Mouse (Mus musculus): ENCODE data around the gene Spata20. TPM values are rescaled to one million over a fixed set of nuclear protein-coding genes. Genes with fewer than 3 reads are reported as not detected.

Spata20 gene
- total RNA-seq, 1 experiment = 0.71 TPM

- TF ChIP-seq ZNF384 (IDR thresholded peaks at IDR 0.05; ENCODE audit: low read depth, low read length) = no peak
- no peak for TF ChIP-seq ZC3H11A (IDR thresholded peaks at IDR 0.05; ENCODE audit: borderline replicate concordance, low read depth, low read length)
- TF ChIP-seq MAFK (IDR thresholded peaks at IDR 0.05; ENCODE audit: insufficient read depth, low read depth, low read length) = no peak
- TF ChIP-seq CHD2 (IDR thresholded peaks at IDR 0.05; ENCODE audit: low read depth, low read length) = no peak
- TF ChIP-seq HCFC1 (IDR thresholded peaks at IDR 0.05; ENCODE audit: borderline replicate concordance, insufficient read depth, low read length) = no peak
- H3K9me3 ChIP-seq (ENCODE audit: control insufficient read depth, insufficient read depth, low read depth, low read length) = no peaks in the 10 kb centered on the region
- peaks cover 2 to 22% of the 10 kb centered on the region in 2 experiments; a peak in 2 of 4 replicates for H3K4me1 ChIP-seq (ENCODE audit: control insufficient read depth in 2 of 2, insufficient read depth in 2 of 2, low read length in 2 of 2, poor library complexity in 1 of 2)
- in situ Hi-C loops (cut with MboI; ENCODE audit: low sequenced_read_pairs in 2 of 2, unreplicated experiment in 2 of 2) = loop anchor here in 1 of 2 experiments (10.0 kb wide), 1 partner anchor 361 kb away; no protein-coding TSS in a partner anchor
- H3K4me3 ChIP-seq (ENCODE audit: insufficient read depth in 1 of 2, low read depth in 1 of 2, low read length in 2 of 2, poor library complexity in 1 of 2, severe bottlenecking in 1 of 2) = no peak overlapping the region
- no peaks in the 10 kb centered on the region for H3K36me3 ChIP-seq (ENCODE audit: control insufficient read depth, insufficient read depth, low read length, poor library complexity, severe bottlenecking)
- H3K27ac ChIP-seq (ENCODE audit: insufficient read depth, low read depth, low read length, poor library complexity, severe bottlenecking) = no peak overlapping the region
- H3K9ac ChIP-seq (ENCODE audit: insufficient read depth, low read depth, low read length, poor library complexity, severe bottlenecking) = no peak overlapping the region
- no peak for DNase-seq (ENCODE audit: low read depth, low spot score)
Observed at GRCm38 (mm10) chr11:94495415-94495814, 9.4 kb upstream of the Spata20 start.

- in situ Hi-C loops (cut with MboI; ENCODE audit: low sequenced_read_pairs in 2 of 2, unreplicated experiment in 2 of 2) = loop anchor here in 1 of 2 experiments (10.0 kb wide), 1 partner anchor 357 kb away; no protein-coding TSS in a partner anchor
- Histone ChIP-seq H3K4me1 (ENCODE audit: control insufficient read depth in 2 of 2, insufficient read depth in 2 of 2, low read length in 2 of 2, poor library complexity in 1 of 2) (peaks cover 0 to 6% of the 10 kb centered on the region in 2 experiments; a peak in 1 of 4 replicates), H3K9me3 (ENCODE audit: control insufficient read depth, insufficient read depth, low read depth, low read length) (no peaks in the 10 kb centered on the region), H3K4me3 (ENCODE audit: insufficient read depth in 1 of 2, low read depth in 1 of 2, low read length in 2 of 2, poor library complexity in 1 of 2, severe bottlenecking in 1 of 2) (peak overlapping the region; percentile 81; a peak in 2 of 4 replicates), H3K9ac (ENCODE audit: insufficient read depth, low read depth, low read length, poor library complexity, severe bottlenecking) (peak overlapping the region; percentile 72), H3K36me3 (ENCODE audit: control insufficient read depth, insufficient read depth, low read length, poor library complexity, severe bottlenecking) (no peaks in the 10 kb centered on the region), H3K27ac (ENCODE audit: insufficient read depth, low read depth, low read length, poor library complexity, severe bottlenecking) (no peak overlapping the region)
- no peak for DNase-seq (ENCODE audit: low read depth, low spot score)
- TF ChIP-seq CHD2 (IDR thresholded peaks at IDR 0.05; ENCODE audit: low read depth, low read length) (no peak), ZNF384 (IDR thresholded peaks at IDR 0.05; ENCODE audit: low read depth, low read length) (no peak), ZC3H11A (IDR thresholded peaks at IDR 0.05; ENCODE audit: borderline replicate concordance, low read depth, low read length) (no peak), MAFK (IDR thresholded peaks at IDR 0.05; ENCODE audit: insufficient read depth, low read depth, low read length) (no peak), HCFC1 (IDR thresholded peaks at IDR 0.05; ENCODE audit: borderline replicate concordance, insufficient read depth, low read length) (no peak)
Observed at GRCm38 (mm10) chr11:94491749-94492099, 5.7 kb upstream of the Spata20 start.

GRCm38 (mm10) chr11:94491035-94491748 lies 5.2 kb upstream of the Spata20 start:
- no peaks in the 10 kb centered on the region for H3K9me3 ChIP-seq (ENCODE audit: control insufficient read depth, insufficient read depth, low read depth, low read length)
- no peak for DNase-seq (ENCODE audit: low read depth, low spot score)
- in situ Hi-C loops (cut with MboI; ENCODE audit: low sequenced_read_pairs in 2 of 2, unreplicated experiment in 2 of 2) = loop anchor here in 1 of 2 experiments (10.0 kb wide), 1 partner anchor 356 kb away; no protein-coding TSS in a partner anchor
- TF ChIP-seq CHD2 (IDR thresholded peaks at IDR 0.05; ENCODE audit: low read depth, low read length) = no peak
- no peak for TF ChIP-seq ZC3H11A (IDR thresholded peaks at IDR 0.05; ENCODE audit: borderline replicate concordance, low read depth, low read length)
- no peak for TF ChIP-seq MAFK (IDR thresholded peaks at IDR 0.05; ENCODE audit: insufficient read depth, low read depth, low read length)
- no peak for TF ChIP-seq ZNF384 (IDR thresholded peaks at IDR 0.05; ENCODE audit: low read depth, low read length)
- TF ChIP-seq HCFC1 (IDR thresholded peaks at IDR 0.05; ENCODE audit: borderline replicate concordance, insufficient read depth, low read length) = no peak
- H3K36me3 ChIP-seq (ENCODE audit: control insufficient read depth, insufficient read depth, low read length, poor library complexity, severe bottlenecking) = no peaks in the 10 kb centered on the region
- H3K4me1 ChIP-seq (ENCODE audit: control insufficient read depth in 2 of 2, insufficient read depth in 2 of 2, low read length in 2 of 2, poor library complexity in 1 of 2) = peaks cover 0 to 4% of the 10 kb centered on the region in 2 experiments; a peak in 1 of 4 replicates
- peak overlapping the region; percentile 72 for H3K9ac ChIP-seq (ENCODE audit: insufficient read depth, low read depth, low read length, poor library complexity, severe bottlenecking)
- peak overlapping the region; percentile 81 for H3K4me3 ChIP-seq (ENCODE audit: insufficient read depth in 1 of 2, low read depth in 1 of 2, low read length in 2 of 2, poor library complexity in 1 of 2, severe bottlenecking in 1 of 2)
- no peak overlapping the region for H3K27ac ChIP-seq (ENCODE audit: insufficient read depth, low read depth, low read length, poor library complexity, severe bottlenecking)

- Histone ChIP-seq H3K27ac (ENCODE audit: insufficient read depth, low read depth, low read length, poor library complexity, severe bottlenecking) (no peak overlapping the region), H3K4me1 (ENCODE audit: control insufficient read depth in 2 of 2, insufficient read depth in 2 of 2, low read length in 2 of 2, poor library complexity in 1 of 2) (peaks cover 0 to 3% of the 10 kb centered on the region in 2 experiments; a peak in 1 of 4 replicates), H3K36me3 (ENCODE audit: control insufficient read depth, insufficient read depth, low read length, poor library complexity, severe bottlenecking) (no peaks in the 10 kb centered on the region), H3K9ac (ENCODE audit: insufficient read depth, low read depth, low read length, poor library complexity, severe bottlenecking) (no peak overlapping the region), H3K9me3 (ENCODE audit: control insufficient read depth, insufficient read depth, low read depth, low read length) (no peaks in the 10 kb centered on the region), H3K4me3 (ENCODE audit: insufficient read depth in 1 of 2, low read depth in 1 of 2, low read length in 2 of 2, poor library complexity in 1 of 2, severe bottlenecking in 1 of 2) (no peak overlapping the region)
- no peak for DNase-seq (ENCODE audit: low read depth, low spot score)
- in situ Hi-C loops (cut with MboI; ENCODE audit: low sequenced_read_pairs in 2 of 2, unreplicated experiment in 2 of 2) = loop anchor here (5.0 to 10.0 kb wide), 3 partner anchors 152 to 355 kb away; no protein-coding TSS in a partner anchor
- TF ChIP-seq MAFK (IDR thresholded peaks at IDR 0.05; ENCODE audit: insufficient read depth, low read depth, low read length) = no peak
Observed at GRCm38 (mm10) chr11:94489745-94490144, 3.8 kb upstream of the Spata20 start.
